Mouse (Mus musculus): Measurements from ENCODE around the gene Idua.

The Idua gene

DNA sequence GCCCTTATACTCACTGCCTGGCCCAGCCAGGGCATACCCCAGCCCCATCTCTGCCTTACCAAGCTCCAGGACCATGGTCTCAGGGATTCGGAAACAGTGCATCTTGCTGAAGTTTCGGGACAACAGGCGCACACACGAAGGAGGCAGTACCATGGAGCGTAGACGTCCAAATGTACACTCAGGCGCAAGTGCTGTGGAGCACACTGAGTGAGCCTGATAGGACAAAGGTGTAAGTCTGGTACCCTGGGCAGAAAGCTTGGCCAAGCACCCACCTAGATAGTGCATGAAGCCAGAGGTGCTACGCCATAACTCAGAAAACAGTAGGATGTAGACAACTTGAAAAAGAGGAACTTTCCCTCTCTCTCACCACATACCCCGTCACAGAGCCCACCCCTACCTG lies 4.8 kb upstream of the Idua start:
- no peak for DNase-seq

GRCm38 (mm10) chr5:108655891-108656650 lies 4.1 kb upstream of the Idua start:
- DNase-seq: no peak

GRCm38 (mm10) chr5:108657406-108657805 lies 2.7 kb upstream of the Idua start:
- no peak for DNase-seq

- no peak for DNase-seq
Measured at GRCm38 (mm10) chr5:108658611-108659010, 1.5 kb upstream of the Idua start.

DNA sequence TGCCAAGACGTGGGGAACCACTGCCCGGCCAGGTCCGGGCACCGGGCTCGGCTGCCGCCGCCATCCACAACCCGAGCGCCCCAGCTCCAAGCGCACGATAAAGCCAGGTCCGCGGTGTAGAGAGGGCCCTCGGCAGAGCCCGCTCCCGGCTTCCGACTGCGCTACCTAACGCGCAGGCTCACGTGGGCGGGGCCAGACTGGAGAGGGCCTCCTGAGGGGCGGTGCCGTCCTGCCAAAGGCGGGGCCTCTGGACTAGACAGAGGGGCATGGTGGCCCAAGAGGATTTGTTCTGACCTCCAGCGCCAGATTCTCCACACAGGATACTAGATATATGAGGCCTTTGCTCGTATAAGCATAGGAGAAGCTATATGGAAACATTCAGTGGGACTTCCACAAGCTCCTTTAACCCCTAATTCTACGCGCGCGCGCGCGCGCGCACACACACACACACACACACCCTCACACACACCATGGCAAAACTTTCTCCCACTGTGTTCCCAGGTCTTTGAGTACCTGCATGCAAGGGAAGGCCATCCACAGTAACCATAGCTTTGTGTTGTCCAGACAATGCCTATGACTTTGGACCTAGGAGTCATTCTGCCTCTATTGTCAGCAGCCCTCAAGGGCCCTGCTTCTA lies 619 bp downstream of the Idua start:
- peak; percentile 94 for DNase-seq

GRCm38 (mm10) chr5:108662772-108663171 lies 2.6 kb downstream of the Idua start:
- no peak for DNase-seq

- DNase-seq: no peak
Measured at GRCm38 (mm10) chr5:108665066-108665465, 4.9 kb downstream of the Idua start.

- DNase-seq: no peak
Measured at GRCm38 (mm10) chr5:108667370-108667769, 7.2 kb downstream of the Idua start.

DNA sequence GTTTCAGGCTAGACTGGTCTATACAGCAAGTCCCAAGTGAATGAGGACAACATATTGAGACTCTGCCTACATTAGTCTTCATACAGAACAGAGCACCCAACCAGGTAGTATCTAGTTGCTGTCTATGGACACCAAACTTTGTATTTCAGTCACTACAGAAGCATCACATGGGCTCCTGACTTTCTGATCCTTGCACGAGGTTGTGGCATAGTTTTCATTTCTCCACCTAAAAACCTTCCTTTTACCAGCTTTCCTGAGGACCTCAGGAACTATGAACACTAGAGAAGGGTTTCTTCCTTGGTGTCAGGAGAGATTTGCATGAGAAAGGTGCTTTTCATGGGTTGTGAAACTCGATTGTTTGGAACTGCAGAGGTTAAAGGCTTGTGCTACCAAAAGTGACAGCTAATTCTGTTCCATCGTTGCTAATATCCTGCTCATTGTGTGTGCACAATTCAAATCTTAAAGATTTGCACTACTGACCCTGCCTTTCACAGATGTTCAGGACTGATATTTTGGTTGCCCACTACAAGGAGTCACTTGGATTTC lies 8.3 kb downstream of the Idua start:
- DNase-seq: no peak

DNA sequence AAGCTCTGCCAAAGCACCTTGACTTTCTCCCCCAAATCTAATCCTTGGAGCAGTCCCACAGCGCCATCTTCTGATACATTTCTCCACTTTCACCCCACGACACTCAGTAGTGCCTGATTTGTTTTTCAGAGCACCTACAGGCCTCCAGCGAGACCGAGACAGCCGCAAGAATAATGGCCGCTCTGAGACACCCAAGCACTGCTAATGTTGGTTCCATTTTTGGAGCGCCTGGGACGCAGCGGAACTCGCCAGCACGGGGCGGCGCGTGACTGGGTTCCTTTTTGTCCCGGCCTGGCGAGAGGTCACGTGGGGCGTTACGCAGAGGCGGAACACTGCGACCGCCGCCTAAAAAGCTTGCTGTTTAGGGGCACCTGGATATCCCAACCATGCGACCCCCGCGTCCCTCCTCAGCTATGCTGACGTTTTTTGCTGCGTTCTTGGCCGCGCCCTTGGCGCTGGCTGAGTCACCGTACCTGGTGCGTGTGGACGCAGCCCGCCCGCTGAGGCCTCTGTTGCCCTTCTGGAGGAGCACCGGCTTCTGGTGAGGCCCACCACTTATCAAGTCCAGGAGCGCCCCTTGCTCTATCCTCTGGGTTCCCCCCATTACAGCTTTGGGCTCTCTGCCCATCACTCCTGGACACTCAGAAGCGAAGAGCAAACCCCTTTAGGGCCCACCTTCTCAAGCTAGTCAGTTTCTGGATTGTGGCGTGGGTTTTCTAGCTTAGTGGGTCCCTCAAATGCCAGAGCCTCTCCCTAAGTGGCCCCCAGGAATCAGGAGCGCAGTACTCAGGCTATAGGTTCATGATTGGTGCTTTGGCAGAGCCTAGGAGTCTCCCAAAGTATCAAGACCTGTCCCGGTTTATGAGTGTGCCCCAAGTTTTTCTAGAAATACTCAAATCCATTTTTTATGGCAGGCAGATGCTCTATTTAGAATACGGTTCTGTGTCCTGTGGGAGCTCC lies 9.1 kb downstream of the Idua start, which contains the start of gene Dgkq:
Gene Dgkq (minus strand): TSS at position 696 of the 960 bp plus-strand sequence.
- DNase-seq: peak; percentile 91

- no peak for DNase-seq
Measured at GRCm38 (mm10) chr5:108669986-108670385, 9.9 kb downstream of the Idua start.

- DNase-seq: no peak
Measured at GRCm38 (mm10) chr5:108670785-108671184, 10.7 kb downstream of the Idua start.

- no peak for DNase-seq
Measured at GRCm38 (mm10) chr5:108671757-108672156, 11.6 kb downstream of the Idua start.

DNA sequence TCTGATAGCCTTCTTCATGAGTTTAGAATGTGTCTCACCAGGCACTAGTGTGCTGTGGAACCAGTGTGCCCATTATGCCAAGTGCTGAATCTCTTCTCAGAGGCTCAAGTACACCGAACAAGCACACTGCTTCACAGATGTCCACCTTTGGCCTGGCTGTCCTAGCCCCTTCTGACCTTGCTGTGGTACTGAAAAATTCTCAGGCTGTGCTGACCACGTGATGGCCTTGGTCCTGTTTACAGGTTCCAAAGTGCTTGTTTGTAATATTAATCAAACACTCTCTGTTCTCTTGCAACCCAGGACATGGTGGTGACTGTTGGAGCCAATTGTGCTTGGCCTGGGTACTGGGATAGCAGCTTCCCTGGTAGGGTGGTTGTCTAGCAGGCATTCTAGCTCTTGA lies 14.5 kb downstream of the Idua start:
- no peak for DNase-seq

GRCm38 (mm10) chr5:108675251-108675816 lies 15.2 kb downstream of the Idua start, which contains the start of gene Slc26a1:
Gene Slc26a1 (minus strand): TSS chr5:108675569.
- DNase-seq: no peak

DNA sequence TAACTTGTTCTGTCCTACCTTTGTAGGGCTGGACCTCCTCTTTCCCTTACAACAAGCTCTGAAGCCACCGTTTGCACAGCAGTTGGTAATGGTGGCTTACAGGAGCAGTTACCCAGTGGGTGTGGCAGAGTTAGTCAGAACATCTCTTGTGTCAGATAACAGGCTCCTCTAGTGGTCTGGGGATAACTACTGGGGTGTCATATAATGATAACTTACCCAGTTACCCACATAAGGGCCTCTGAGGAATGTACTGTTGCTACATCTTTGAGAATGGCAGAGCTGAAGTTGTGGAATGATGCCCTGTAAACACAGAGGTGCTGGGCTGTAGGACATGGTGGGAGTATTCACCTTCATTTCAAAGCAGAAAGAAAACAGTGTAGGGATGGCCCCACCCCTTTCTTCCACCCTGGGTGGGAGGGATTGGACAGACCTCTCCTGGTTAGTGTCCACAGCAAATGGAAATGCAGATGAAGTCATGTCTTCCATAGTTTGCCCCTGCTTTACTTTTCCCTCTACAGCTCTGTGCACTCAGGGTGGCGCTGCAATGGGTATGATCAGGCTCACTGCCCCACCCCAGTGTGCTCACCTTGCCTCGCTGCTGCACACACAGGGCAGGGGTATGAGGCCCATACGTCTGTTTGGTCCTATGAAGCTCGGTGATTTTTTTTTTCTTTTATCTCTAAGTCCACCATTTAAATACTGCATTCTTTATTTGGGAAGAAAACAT lies 16.8 kb downstream of the Idua start:
- no peak for DNase-seq

GRCm38 (mm10) chr5:108677605-108678295 lies 17.6 kb downstream of the Idua start:
- peak; percentile 85 for DNase-seq

GRCm38 (mm10) chr5:108678296-108678854 lies 18.2 kb downstream of the Idua start:
- DNase-seq: no peak

GRCm38 (mm10) chr5:108679909-108680308 lies 19.8 kb downstream of the Idua start:
- DNase-seq: no peak

GRCm38 (mm10) chr5:108680871-108681270 lies 20.7 kb downstream of the Idua start:
- DNase-seq: no peak

- no peak for DNase-seq
Measured at GRCm38 (mm10) chr5:108689091-108689490, 29.0 kb downstream of the Idua start.

Data from right cerebral cortex, adult 18-20 months (tissue).